Mouse (Mus musculus): ENCODE measurements around the gene Cybc1. TPM values are rescaled to one million over a fixed set of nuclear protein-coding genes. Genes with fewer than 3 reads are reported as not detected.

The Cybc1 gene
- total RNA-seq, 2 experiments from 2014 or later: 4.4 to 5.6 TPM

DNA sequence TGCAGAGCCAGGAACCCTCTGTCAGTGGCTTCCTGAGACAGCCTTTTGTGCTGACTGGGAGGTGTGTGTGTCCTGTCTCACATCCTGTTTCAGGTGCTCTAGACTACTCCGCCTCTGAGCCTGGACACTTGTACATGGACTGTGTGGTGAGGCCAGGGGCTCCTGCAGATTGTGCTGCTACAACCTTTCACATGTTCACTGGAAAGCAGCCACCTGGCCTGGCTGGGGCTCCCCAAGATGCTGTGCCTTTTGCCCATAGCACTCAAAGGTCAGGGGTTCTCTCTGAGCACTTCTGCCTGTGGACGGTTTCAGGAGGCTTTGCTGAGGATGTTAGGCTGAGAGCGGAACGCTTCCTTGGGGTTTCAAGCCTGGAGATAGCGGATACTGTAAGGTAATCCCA is 8.4 kb downstream of the Cybc1 start:
- intact Hi-C loops (cut with DNase I; ENCODE audit: low total_unique reads): no loop called here

DNA sequence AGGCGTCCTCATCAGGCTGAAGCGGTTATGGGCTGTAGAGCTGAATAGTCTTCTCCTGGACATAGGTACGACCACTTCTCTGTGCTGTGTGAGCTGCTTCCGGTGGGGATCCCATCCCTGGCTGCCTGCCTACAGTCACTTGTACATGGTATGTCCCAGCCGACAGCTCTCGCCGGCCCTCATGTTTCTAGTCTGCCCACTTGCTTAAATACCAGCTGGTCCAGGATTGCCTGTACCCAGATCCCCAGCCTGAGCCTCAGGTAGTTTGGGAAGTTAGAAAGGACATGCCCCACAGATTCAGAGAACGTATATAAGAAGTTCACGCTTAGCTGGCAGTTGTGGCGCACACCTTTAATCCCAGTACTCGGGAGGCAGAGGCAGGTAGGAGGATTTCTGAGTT is 9.3 kb downstream of the Cybc1 start:
- intact Hi-C loops (cut with DNase I; ENCODE audit: low total_unique reads): no loop called here
- no peak for DNase-seq

More for the DNA sequence above, 8.4 kb downstream of the Cybc1 start:
- DNase-seq: no peak

DNA sequence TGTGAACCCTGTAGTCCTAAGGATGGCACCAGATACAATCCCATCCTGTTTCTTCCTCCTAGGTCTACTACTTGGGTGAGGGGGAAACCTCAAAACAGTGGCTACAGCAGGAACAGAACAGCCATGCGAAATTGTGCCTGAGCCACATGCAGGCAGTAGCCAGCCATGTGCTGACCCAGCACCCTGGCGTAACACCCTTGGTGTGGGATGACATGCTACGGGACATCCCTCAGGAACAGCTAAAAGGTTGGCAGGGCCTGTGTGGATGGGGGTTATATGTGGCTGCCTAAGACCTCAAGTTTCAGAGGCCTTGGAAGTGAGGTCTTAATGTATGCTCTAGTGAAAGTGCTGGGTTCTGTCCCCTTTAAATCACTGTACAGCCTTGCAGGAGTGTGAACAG is 12.3 kb downstream of the Cybc1 start:
- intact Hi-C loops (cut with DNase I; ENCODE audit: low total_unique reads): no loop called here
- DNase-seq: no peak

DNA sequence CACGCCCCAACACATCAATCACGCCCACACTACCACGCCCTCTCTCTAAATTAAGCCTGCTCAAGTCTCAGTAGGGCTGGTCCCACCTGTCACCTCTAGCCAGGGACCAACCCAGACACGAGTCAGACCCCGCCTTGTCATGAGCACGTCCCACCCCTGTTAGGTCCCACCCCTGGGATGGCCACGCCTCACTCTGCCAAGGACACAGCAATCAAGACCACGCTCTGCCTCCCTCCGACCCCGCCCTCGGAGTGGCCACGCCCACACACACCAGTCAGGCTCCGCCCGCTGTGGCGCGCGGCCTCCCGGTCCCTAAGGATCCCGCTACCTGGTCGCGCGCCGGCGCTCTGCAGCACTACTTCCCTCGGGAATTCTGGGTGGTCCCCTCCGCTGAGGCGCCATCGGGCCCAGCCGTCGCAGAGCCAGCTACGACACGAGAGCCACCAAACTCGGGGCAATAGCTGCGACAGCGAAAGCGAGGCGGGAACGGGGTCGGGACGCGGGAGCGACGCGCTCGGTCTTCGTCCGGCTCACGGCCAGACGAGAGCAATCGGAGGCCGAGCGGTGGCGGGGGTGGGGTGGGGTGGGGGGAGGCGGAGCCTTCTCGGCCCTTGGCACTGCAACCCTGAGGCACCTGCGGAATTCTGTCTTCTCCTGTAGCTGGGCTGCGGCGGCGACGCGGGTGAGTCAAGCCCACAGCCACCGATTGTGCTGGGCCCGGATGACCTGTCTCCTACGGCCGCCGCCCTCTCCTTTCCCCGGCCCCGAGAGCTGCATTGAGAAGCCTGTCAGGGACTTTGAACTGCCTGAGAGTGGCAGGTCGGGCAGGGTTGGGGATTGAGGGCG is 24.7 kb downstream of the Cybc1 start, which contains the start of the genes Hexdc and Ogfod3:
Gene Hexdc, plus strand, starts transcription at position 273 of the 846 bp plus-strand sequence.
Gene Ogfod3, minus strand, starts transcription at position 551 of the 846 bp plus-strand sequence.
- intact Hi-C loops (cut with DNase I; ENCODE audit: low total_unique reads): no loop called here
- DNase-seq: peak; percentile 95

DNA sequence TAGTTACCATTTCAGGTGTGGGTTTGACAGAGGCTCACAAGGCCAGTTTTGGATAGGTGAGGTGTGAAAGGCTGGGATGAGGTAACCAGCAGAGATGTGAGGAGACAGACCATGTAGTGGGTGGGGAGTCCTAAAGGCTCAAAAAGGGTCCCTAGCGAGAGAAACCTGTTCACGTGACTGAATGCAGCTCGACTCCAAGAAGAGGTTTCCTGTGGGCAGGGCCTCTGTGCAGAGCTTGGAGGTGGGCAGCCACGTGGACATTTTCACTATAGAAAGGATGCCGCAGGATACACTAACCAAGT is 25.3 kb downstream of the Cybc1 start:
- intact Hi-C loops (cut with DNase I; ENCODE audit: low total_unique reads): no loop called here
- DNase-seq: no peak

DNA sequence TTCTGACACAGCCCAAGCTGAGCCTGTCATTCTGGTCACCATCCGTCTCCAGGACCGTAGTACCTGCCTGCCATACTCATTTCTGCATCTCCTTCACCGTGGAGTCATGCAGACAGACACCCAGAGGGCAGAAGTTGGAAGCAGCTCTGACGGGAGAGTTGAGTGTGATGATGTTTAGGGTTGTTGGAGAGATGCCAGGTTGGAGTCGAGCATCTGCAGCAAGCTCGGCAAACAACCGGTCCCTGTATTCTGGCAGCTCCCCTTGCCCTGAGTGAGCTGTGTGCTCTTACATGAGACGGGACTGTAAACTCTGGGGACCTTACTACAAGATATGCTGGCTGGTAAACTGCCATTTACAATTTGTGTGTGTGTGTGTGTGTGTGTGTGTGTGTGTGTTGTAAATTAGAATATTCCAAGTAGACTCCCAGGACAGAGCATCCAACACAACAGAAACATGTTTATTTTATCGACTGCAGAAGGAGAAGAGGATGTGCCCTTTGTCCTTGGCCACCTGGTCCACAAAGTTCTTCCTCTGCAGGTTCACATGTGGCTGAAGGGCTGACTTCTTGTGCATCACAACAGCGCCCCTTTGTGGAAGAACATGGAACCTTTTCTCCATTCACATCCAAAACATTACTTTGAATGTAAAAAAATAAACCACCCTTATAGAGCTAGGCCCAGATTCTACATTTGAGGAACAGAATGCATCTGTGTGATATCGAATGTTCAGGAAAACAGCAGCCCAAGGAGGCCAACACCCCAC is 27.5 kb downstream of the Cybc1 start:
- no peak for DNase-seq
- intact Hi-C loops (cut with DNase I; ENCODE audit: low total_unique reads): no loop called here

DNA sequence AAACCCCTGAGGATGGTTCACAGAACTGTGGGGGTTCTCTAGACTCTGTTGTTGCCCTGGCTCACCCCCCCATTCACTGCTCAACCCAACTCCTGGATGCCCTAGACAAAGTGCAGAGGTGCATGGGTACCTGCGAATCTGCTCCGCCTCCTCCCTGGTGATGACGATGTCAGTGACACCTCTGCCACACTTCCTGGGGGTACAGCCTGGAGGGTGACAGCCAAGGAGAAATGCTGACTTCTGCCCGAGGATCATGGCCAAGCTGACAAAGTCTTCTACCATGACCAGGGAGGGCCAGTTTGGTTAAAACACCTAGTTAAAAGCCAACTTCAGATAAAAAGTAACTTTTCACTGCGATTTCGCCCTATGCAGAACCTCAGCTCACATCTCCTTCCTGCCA is 28.3 kb downstream of the Cybc1 start:
- DNase-seq: no peak
- intact Hi-C loops (cut with DNase I; ENCODE audit: low total_unique reads): no loop called here

DNA sequence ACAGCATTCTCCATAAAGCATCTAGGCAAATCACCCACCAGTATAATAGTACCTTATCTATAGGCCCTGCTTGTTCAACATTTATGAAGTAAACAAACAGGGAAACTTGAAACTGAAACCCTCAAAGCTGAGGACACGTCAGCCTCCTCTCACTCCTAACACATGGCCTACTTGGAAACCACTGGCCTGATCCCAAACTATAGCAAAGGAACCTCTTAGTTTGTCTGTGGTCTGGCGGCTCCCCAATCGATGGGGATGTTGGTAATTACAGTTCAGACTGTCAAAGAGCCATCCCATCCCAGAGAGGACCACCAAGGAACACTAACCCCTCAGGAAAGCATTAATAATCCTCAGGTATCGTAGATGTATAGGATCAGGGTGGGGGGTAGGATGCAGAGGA is 29.3 kb downstream of the Cybc1 start:
- intact Hi-C loops (cut with DNase I; ENCODE audit: low total_unique reads): loop anchor here (10.0 kb wide), 1 partner anchor 145 kb away; no protein-coding TSS in a partner anchor

DNA sequence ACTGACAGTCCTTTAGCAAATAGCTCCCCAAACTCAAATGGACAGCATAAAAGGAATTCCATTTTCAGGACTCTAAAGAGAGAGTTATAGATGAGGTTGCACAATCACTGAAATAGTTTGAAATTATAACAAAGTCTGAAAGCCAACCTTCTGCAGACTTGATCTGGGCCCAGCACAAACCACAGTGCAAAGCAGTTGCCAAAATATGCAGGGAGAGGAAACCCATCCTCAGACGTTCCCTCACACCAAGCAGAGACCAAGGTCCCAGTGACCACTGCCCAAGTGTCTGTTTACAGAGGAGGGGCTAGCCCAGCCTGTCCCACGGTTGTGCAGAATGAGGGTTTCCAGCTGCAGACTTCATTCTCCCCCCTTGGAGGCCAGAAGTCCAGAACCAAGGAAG is 30.5 kb downstream of the Cybc1 start:
- intact Hi-C loops (cut with DNase I; ENCODE audit: low total_unique reads): loop anchor here (10.0 kb wide), 1 partner anchor 144 kb away; no protein-coding TSS in a partner anchor
- DNase-seq: no peak

More for the DNA sequence above, 29.3 kb downstream of the Cybc1 start:
- DNase-seq: no peak

DNA sequence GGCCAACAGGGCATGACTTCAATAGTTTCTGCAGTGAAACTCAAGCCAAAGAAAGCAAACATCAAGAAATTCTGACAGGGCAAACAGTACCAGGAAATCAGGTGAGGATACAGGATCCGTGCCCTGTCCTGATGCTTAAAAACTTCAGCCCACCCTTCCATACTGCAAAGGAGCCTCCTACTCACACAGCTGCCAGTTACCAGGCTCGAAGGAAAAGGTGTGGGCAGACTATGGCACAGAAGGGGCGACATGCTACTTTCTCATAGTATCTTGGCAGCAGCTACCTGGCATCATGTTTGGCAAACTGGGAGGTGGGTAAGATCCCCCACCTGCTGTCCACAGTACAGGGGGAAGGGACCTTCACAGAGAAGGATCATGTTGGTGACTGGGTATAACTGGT is 35.7 kb downstream of the Cybc1 start:
- intact Hi-C loops (cut with DNase I; ENCODE audit: low total_unique reads): loop anchor here (10.0 kb wide), 1 partner anchor 139 kb away; no protein-coding TSS in a partner anchor
- DNase-seq: no peak

DNA sequence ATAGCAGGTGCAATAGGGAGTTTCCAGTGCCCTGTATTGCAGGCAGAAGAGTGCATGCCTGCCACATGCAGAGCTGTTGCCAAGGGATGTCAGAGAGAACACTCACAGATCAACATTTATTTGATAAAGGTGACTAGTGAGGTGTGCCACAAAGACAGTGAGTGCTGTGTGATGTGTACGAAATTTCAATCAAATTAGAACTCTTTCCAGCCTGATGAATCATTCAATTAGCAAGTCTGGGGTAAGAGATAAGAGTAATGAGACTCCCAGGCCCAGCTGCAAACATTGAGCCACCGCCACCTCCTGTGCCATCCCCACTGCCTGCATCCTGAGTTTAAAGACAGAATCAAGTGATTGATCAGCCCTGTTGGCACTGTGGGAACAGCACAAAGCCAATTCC is 36.4 kb downstream of the Cybc1 start:
- intact Hi-C loops (cut with DNase I; ENCODE audit: low total_unique reads): loop anchor here (10.0 kb wide), 1 partner anchor 138 kb away; no protein-coding TSS in a partner anchor
- no peak for DNase-seq

DNA sequence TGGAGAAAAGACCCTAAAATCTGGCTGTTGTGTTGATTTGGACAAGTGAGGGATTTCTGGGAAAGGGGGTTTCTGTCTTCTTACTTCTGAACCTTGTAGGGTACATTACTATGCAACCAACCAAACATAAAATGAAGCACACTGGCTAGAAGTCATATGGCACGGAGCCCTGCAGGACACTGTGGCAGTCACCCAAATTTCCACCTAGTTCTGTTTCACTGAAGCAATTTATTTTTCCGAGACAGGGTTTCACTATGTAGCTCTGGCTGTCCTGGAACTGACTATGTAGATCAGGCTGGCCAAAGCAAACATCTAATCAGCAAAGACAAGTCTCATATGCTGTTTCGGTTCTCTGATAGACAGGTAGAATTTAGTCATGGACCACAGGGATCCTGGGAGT is 39.4 kb downstream of the Cybc1 start:
- no peak for DNase-seq
- intact Hi-C loops (cut with DNase I; ENCODE audit: low total_unique reads): loop anchor here (10.0 kb wide), 1 partner anchor 135 kb away; no protein-coding TSS in a partner anchor

DNA sequence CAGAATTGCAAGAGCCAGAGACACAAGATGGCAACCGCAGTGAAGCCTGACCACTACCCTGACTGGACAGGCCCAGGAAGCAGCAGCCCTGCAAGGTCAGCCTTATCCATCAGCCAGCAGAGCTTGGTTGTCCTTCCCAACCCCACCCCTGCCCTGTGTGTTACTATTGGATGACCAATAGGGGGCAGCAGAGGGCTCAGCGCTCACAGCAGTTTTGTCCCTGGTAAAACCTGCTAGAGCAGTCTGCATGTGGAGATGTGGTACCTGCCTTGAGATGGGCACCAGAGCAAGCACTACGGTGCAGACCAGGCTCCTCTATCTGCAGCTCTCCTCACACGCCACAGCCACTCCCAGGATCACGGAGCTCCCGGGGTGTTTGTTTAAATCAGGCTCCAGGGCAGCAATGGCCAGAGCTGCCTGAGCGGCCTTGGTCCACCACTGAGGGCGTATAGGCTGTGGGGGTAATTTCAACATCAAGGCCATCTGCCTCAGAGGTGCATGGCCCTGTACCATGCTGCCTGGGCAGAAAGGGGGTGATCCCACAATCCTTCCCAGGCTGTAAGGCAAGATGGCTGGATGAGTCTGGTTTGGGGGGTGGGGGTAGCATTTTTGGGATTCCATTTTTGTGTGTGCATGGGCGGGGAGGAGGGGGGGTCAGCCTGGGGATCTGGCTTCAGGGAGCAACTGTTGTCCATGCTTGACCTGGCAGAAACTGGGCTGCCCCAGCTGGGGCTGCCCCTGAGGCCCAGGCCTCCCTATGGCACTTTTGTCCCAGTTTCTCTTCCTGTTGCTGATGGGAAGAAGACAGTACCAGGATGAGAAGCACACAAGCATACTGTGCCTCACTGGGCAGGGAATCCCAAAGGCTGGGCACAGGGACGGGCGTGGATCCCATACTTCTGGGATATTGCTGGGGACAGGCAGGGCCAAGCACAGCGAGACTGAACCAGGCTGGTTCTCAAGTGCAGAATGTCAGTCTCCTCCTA is 52.5 kb downstream of the Cybc1 start:
- intact Hi-C loops (cut with DNase I; ENCODE audit: low total_unique reads): no loop called here
- DNase-seq: peak; percentile 50

DNA sequence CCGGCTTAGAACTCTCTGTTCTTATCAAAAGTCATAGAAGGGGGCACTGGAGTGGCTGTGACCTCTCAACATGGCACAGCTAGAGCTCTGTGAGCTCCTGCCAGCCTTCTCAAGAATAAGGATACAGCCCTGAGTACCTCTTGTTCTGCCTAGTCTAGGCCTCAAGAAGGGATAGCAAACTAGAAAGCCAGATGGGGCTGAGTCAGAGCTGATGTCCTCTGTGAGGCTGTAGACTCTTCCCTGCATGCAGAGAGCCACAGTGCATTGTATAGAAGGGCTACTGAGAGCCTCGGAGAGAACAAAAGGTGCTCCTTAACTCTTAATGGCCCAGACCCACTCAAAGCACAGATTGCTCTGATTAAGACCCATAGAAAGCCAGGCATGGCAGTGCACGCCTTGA is 54.9 kb downstream of the Cybc1 start:
- no peak for DNase-seq

DNA sequence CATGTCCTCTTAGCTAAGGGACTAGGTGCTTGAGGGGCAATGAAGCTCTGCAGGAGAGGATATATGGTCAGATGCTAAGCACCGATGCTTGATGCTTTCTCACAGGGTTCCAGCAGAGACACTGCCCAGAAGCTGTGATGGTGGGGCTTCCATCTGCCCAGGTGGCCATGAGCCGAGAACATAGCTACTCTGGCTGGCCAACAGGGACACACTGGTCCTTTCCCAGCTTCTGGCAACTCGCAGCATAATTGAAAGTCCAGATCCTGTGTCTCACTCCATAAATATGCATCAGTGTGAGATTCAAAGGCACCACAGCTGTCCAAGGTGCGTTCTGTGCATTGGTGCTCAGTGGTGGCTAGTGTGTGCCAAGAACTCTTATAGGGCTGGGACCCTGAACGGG is 55.9 kb downstream of the Cybc1 start:
- DNase-seq: peak; percentile 42

More for the DNA sequence above, 54.9 kb downstream of the Cybc1 start:
- intact Hi-C loops (cut with DNase I; ENCODE audit: low total_unique reads): no loop called here

More for the DNA sequence above, 55.9 kb downstream of the Cybc1 start:
- intact Hi-C loops (cut with DNase I; ENCODE audit: low total_unique reads): no loop called here
